Mouse (Mus musculus) bone marrow, adult 2 months (tissue): ENCODE results near the gene Krt81. TPM values are rescaled to one million over a fixed set of nuclear protein-coding genes. Genes with fewer than 3 reads are reported as not detected.

Experiments
- H3K27ac ChIP-seq: fragments of 200-500 bp; 2 replicates; pipeline ENCODE4 v1.5.1; 2012; ENCODE audit warnings: low read depth, mild to moderate bottlenecking, control low read depth, inconsistent platforms, low read length; ENCODE audit not compliant: control insufficient read depth, poor library complexity, insufficient read depth
- H3K4me1 ChIP-seq: fragments of 200-500 bp; 2 replicates; pipeline ENCODE4 v1.6.1; 2011; ENCODE audit warnings: low read length; ENCODE audit not compliant: control insufficient read depth, insufficient read depth
- H3K4me3 ChIP-seq: fragments of 200-500 bp; replicated peaks from 2 replicates; pipeline ENCODE3; 2011; ENCODE audit warnings: mild to moderate bottlenecking, low read depth, low read length, control low read depth; ENCODE audit not compliant: control insufficient read depth
- CTCF ChIP-seq: fragments of 200-500 bp; IDR thresholded peaks from 2 replicates; pipeline ENCODE4 v1.5.1; 2011; ENCODE audit warnings: low read length, control low read depth; ENCODE audit not compliant: control insufficient read depth, insufficient read depth
- POLR2A ChIP-seq: fragments of 200-500 bp; IDR thresholded peaks from 2 replicates; pipeline ENCODE4 v1.6.1; 2011; ENCODE audit warnings: low read depth, mild to moderate bottlenecking, control low read depth, low read length, borderline replicate concordance; ENCODE audit not compliant: control insufficient read depth
- WGBS: fragments of 180-500 bp; shearing (Covaris S2); methylation state at CpG from one replicate; pipeline ENCODE4 v1.1.7; 2018; 5-methylcytosine and 5-hydroxymethylcytosine counted together
- polyA plus RNA-seq: library from polyadenylated mRNA; stranded (reverse); fragments of >200 nt; gene quantifications from 2 replicates; pipeline ENCODE4 v1.2.4, GENCODE M21; 2011; ENCODE audit warnings: low replicate concordance; ENCODE audit not compliant: missing spikeins, insufficient read depth, insufficient read length

Krt81 gene
- polyA plus RNA-seq = not detected in 2 replicates

DNA sequence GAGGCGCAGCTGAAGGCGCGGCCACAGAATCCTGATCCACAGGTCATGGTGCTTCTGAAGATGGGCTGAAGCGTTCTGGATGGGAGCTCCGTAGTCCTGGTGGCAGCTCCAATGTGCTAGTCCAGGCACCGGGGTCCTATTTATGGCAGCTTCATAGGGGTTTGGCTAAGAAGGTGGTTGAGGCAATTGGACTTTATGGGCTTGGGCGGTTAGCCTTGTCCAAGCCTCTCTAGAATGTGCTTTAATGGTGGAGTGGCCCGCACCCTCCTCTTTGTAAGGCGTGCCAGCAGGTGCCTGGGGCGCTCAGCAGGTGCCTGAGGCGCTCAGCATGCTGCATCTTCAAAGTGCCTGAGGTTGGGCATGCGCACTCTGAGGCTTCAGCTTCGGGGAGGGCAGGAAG is at the start of gene Krt81:
Krt81 (minus strand) TSS at position 101 of the 400 bp plus-strand sequence.
- H3K4me3 ChIP-seq = no peak within 1 kb of the TSS
- WGBS = 85% methylated on average over 13 of the region's 13 CpGs
- TF ChIP-seq POLR2A (no peak), CTCF (no peak)
- no peak within 1 kb of the TSS for H3K27ac ChIP-seq
- H3K4me1 ChIP-seq = peaks cover 2% of the 10 kb centered on the region; the same call in 1 of the 2 replicates

DNA sequence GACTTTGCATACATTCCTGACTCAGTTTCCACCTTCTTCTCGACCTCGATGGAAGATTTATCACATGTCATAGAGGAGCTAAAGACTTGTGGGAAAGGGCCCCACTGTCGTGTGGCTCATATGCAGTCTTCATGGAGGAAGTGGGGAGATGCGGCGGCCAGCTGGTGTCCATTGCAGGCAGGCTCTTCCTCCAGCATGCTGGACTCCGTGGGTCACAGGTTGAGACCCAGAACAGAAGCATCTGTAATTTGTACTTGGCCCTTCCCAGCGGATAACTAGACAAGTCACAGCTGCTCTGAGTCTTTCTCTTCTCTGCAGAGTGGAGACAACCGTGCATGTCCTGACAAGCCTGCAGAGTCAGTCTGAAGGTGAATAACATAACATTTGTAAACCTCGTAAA is 44.7 kb upstream of the Krt81 start:
- Histone ChIP-seq H3K27ac (no peak overlapping the region), H3K4me3 (no peak overlapping the region), H3K4me1 (no peaks in the 10 kb centered on the region; the same call in 1 of the 2 replicates)
- 65% methylated on average over 9 of the region's 9 CpGs for WGBS
- TF ChIP-seq POLR2A = no peak
- TF ChIP-seq CTCF = no peak

DNA sequence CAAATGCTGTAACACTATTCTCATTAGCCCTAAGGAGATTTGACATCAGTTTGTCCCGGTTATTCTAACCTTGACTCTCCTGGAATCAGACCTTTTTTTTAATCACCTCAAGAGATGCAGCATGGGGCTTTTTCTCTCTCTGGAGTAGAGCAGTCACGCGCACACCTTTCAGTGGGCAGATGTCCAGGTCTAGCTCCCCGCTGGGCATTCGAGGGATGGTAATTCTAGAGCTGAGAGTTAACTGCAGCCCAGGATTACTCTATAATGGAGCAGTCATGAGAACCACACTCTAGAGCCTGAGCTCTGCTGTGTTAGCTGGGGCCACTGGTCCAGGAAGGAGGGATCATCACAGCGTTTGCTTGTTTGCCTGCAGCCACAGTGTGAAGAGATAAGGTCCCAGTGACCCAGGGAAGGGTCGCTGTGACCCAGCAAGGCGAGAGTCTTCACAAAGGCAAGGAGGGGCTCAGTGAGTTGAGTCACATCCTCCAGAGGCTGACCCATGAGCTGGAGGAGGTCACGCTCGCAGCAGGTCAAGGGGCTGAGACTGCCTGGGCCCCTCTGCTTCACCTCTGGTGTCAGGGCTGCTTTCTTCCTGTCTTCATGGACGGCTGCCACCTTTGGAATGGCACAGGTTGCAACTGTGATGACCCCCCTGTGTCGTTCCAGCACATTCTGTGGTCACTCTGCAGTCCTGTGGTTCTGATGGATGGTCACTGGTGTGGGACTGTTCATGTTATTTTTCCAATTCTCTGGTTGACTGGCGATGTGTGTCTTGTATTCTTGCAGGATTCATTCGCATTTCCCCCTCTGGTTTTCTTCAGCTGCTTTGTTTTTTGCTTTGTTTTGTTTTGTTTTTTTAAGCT is 43.6 kb upstream of the Krt81 start:
- Histone ChIP-seq H3K27ac (no peak overlapping the region), H3K4me3 (no peak overlapping the region), H3K4me1 (no peaks in the 10 kb centered on the region)
- no peak for TF ChIP-seq POLR2A
- TF ChIP-seq CTCF = no peak
- WGBS = 59% methylated on average over 14 of the region's 14 CpGs

DNA sequence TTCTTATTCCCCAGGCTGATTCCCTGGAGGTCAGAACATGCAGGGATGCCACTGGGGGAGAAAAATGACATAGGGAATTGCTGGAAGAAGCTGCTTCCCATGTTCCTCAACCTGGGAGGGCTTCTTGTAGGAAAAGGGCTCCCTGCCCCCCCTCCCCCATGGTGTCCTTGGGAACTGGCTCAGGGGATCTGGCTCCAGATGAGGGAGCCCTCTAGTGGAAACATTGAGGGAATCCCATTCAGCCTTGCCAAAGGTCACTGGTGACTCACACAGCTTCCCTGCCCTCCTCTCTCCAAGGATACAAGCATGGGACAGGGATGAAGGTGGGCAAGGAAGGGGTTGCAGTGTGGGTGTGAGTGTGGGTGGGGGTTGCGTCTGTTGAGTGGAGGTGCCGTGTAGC is 33.6 kb upstream of the Krt81 start:
- no peak for TF ChIP-seq CTCF
- TF ChIP-seq POLR2A = no peak
- Histone ChIP-seq H3K27ac (no peak overlapping the region), H3K4me3 (no peak overlapping the region), H3K4me1 (no peaks in the 10 kb centered on the region)
- WGBS = 82% methylated on average over 2 of the region's 2 CpGs

DNA sequence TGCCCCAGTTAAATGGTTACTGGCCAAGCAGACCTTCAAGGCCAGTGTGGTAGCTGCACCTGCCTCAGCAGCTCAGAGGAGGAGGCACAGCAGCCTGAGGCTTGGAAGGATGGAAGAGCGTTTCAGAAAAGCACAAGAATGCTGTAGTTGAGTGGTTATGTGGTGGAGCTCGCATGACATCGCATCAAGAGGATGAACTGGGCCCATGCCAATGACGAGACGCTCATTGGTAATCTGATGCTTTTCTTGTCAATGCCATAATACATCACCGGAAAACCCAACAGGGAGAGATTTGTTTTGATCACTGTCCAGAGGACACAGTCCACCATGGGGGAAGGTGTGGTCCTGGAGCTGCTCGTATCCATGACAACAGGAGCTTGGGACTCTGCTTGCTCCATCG is 31.7 kb upstream of the Krt81 start:
- Histone ChIP-seq H3K4me3 (no peak overlapping the region), H3K27ac (no peak overlapping the region), H3K4me1 (no peaks in the 10 kb centered on the region)
- no peak for TF ChIP-seq CTCF
- TF ChIP-seq POLR2A = no peak
- 89% methylated on average over 8 of the region's 8 CpGs for WGBS

DNA sequence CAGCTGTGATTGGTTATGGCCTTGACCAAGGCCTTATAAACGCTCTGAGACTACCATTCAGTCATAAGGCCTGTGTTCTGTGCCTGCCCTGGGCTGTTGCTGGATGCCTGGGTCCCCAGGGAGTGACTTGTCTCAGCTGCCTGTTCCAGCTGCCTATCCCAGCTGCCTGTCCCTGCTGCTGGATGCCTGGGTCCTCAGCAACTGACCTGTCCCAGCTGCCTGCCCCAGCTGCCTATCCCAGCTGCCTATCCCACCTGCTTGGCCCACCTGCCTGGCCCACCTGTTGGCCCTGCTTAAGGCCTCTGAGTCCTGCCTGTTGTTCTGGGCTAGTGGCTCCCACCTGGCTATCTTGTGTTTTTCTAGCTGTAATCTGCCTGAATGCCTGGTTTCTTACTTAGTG is 30.7 kb upstream of the Krt81 start:
- Histone ChIP-seq H3K4me1 (no peaks in the 10 kb centered on the region), H3K27ac (no peak overlapping the region), H3K4me3 (no peak overlapping the region)
- 70% methylated on average over 1 of the region's 1 CpGs for WGBS
- TF ChIP-seq CTCF (no peak), POLR2A (no peak)

DNA sequence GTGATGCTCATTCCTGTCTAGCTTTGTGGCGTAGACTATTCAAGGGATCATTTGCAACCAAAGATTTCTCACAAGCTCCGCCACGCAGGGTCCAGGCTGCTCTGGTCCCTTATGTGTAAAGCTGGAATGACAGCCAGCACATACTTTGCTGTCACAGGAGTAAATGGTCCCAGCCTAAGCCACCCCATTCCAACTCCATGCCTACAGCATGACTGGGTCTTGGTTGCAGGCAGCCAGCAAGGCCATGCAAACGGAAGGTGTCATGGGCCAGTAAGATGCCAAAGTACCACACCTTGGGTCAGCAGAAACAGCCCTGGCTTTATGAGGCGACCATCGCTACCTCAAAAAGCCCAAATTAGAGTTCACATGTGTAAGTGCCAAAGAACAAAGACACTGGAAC is 30.2 kb upstream of the Krt81 start:
- H3K4me3 ChIP-seq = no peak overlapping the region
- H3K27ac ChIP-seq = no peak overlapping the region
- WGBS = 88% methylated on average over 6 of the region's 6 CpGs
- H3K4me1 ChIP-seq = peaks cover 2% of the 10 kb centered on the region; the same call in 1 of the 2 replicates
- no peak for TF ChIP-seq POLR2A
- TF ChIP-seq CTCF = no peak

DNA sequence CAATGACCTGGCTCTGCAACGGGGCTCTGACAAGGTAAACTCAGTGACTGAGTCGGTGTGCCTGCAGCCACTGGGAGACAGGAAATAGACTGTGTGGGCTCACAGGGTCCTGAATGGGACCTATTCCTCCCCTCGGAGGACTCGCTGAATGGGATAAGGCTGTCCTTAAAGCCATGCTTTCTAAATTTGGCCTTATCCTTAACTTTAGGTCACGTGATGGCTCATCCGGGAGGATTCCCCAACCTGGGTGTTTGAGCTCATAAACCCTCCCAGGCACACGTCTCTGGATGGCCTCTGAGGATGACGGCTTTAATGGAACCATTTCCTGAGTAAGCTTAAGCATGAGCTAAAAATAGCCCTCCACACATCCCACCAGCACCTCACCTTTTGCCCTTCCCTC is 29.2 kb upstream of the Krt81 start:
- WGBS = 49% methylated on average over 8 of the region's 8 CpGs
- no peak overlapping the region for H3K4me3 ChIP-seq
- TF ChIP-seq CTCF (no peak), POLR2A (no peak)

More for the DNA sequence above, 29.2 kb upstream of the Krt81 start:
- Histone ChIP-seq H3K4me1 (peaks cover 2% of the 10 kb centered on the region; the same call in 1 of the 2 replicates), H3K27ac (no peak overlapping the region)
